Mouse (Mus musculus) embryonic fibroblast, embryonic 13.5 days (primary cell): ENCODE data around the gene Cdc42ep2.

Experiments
- CTCF ChIP-seq: IDR thresholded peaks from 2 replicates; pipeline ENCODE4 v1.5.1; 2011; ENCODE audit warnings: mild to moderate bottlenecking, control low read depth, low read length, moderate library complexity, borderline replicate concordance; ENCODE audit not compliant: insufficient read depth
- POLR2A ChIP-seq: IDR thresholded peaks from 2 replicates; pipeline ENCODE4 v1.6.1; 2011; ENCODE audit warnings: low read depth, mild to moderate bottlenecking, control low read depth, low read length, moderate library complexity

- no peak for TF ChIP-seq CTCF
- peak; percentile 66 for TF ChIP-seq POLR2A
These were observed 39.4 kb upstream of the Cdc42ep2 start, which contains the start of gene Pola2 for GRCm38 (mm10) chr19:5963883-5964562.
